Mouse (Mus musculus): ENCODE results near the gene Atp2b2. TPM values are rescaled to one million over a fixed set of nuclear protein-coding genes. Genes with fewer than 3 reads are reported as not detected.

Atp2b2 gene
- polyA plus RNA-seq, 1 experiment = not detected

DNA sequence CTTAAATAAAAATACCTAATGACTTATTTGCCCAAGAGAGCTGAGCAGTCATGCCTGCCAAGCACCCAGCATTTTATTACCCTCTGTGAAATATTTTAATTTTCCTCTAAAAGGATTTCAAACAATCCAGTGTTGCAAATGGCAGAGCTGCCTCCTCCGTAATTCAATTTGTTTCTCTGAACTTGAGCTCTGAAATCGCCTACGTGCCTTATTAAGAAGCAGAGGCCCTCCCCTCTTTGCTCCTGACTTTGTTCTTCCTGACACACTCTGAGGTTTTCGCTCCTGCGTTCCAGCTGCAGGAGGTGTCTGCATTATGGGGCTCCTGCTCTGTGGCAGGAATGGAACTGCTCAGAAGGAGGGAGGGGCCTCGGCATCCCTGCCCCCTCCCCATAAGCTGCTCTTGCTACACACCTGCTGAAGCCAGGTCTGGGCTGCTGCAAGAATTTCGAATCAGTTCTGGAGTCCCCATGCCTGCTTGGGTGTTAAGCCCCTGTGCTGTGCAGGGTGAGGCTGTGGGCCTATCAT, 264.1 kb downstream of the Atp2b2 start:
- no peak for TF ChIP-seq GATA1 (IDR thresholded peaks at IDR 0.05; ENCODE audit: low read length)

DNA sequence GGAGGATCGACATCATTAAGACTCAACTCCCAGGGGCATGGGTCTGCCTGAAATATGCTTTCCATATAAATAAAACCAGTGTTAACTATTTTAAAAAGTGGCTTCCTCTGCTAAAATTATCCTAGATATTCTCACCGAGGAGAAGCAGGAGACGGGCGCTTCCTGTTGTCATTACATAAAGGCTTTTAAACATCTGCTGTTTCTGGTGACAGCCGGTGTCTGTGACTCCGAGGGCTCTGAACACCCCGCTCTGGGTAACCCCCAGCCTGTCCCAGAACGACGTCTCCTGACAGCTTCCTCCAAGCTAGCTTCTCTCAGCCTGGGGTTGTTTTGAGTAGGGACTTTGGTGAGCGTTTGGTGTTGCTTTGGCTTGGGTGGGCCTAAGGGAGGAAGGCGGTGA, 273.6 kb downstream of the Atp2b2 start:
- TF ChIP-seq GATA1 (IDR thresholded peaks at IDR 0.05; ENCODE audit: low read length) = no peak

DNA sequence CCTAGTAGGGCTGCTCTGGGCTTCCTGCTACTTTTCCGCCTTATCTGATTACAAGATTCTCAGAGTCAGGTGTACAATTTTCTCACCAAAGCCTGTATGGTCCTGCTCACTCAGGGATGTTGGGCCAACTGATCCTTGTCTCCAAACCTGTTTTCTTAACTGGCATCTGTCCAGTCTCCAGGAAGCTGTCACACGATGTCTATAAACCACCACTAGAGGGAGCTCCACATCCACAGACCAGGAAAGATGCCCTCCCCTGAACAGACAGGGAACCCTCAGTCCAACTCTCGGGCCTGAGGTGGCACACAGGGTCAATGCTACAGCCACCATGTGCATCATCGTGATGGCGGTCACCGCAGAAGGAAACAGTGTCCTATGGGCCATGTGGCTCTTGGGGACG, 280.8 kb downstream of the Atp2b2 start:
- TF ChIP-seq GATA1 (IDR thresholded peaks at IDR 0.05; ENCODE audit: low read length) = no peak

DNA sequence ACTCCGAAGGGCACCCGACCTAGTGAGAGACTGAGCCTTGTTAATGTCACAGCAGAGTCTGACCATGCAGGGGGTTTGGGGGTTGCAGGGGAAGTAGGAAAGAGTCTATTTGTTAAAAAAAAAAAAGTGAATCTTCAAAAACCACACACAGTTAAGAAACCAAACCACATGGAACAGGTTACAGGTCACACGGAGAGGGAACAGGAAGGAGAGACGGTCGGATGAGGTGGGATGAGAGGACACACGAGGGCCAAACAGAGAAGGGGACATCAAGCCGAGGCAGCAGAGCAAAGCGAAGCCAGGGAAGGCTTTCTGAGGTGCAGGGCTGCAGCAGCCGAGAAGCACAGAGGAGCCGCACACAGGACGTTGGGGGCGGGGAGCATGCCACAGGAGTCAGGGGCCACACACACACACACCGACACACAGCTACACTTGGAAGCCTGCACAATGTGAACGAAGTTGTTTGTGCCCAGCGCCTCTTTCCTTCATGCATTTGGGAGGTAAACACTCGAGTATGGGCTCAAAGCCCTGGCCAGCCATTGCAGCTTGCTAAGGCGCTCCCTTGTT, 293.2 kb downstream of the Atp2b2 start:
- TF ChIP-seq GATA1 (IDR thresholded peaks at IDR 0.05; ENCODE audit: low read length) = no peak

DNA sequence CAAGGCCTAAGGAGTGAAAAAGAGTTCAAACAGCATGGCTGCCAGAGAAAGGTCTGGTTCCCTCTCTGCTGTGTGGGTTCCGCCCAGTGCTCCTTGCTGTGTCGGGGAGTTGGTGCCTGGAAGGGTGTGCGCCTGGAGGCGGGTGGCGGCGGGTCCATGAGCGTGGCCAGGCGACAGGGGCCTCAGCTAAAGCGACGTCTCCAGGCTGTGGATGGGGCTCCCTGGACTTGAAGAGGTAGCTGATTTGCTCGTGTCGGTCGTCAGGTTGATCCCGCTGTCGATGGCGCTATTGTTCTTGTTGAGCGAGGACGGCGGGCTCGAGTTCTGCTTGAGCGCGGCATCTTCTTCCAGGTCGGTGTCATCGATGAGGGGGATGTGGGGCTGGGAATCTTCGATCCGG, 294.1 kb downstream of the Atp2b2 start:
- TF ChIP-seq GATA1 (IDR thresholded peaks at IDR 0.05; ENCODE audit: low read length) = no peak

DNA sequence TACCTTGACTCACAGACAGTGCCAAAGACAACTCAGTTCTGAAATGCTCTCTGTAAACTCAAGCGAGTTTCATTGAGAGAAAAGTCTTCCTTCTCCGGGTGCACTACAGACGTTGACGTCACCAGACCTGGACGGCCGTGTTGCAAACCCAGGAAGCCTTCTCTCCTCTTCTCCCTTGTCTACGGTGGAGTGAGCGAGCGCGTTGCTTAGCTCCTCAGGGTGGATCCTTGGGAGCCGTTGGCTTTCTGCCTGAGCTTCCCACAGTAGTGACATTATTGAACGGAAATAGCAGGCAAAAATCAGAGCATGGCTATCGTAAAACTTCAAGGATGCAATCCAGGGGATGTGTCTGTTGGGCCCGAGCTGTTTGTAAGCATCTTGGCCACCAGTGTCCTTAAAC, 295.1 kb downstream of the Atp2b2 start:
- TF ChIP-seq GATA1 (IDR thresholded peaks at IDR 0.05; ENCODE audit: low read length) = no peak

DNA sequence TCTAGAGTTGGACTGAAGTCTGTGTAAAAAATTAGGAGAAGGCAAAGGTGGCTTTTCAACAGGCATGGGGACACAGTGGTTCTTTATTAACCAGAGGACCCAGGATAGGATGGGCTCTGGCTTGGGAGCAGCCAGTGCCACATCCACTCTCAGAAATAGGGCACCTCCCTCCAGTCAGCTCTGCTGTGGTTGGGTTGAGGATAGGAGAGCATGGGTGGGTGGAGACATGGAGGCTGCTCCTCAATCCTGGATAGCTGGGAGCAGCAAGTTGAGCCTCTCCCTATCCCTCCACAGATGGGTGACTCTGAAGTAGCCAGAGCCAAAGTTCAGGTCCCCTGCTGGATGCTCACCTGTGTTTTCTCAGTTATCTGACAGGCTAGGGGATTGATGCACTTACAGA, 297.3 kb downstream of the Atp2b2 start:
- TF ChIP-seq GATA1 (IDR thresholded peaks at IDR 0.05; ENCODE audit: low read length) = no peak

DNA sequence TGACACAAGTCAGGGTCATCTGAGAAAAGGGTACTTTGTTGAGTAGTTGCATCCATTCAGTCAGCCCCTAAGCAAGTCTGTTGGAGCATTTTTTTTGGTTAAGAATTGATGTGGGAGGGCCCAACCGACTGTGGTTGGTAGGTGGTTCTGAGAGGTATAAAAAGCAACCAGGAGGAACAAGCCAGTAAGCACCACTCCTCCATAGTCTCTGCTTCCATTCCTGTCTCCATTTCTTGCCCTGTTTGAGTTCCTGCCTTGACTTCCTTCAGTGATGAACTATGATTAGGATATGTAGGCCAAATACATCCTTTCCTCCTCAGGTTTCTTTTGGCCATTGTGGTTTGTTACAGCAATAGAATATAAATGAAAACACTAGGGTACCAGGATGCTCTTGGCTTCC, 299.3 kb downstream of the Atp2b2 start:
- TF ChIP-seq GATA1 (IDR thresholded peaks at IDR 0.05; ENCODE audit: low read length) = no peak

DNA sequence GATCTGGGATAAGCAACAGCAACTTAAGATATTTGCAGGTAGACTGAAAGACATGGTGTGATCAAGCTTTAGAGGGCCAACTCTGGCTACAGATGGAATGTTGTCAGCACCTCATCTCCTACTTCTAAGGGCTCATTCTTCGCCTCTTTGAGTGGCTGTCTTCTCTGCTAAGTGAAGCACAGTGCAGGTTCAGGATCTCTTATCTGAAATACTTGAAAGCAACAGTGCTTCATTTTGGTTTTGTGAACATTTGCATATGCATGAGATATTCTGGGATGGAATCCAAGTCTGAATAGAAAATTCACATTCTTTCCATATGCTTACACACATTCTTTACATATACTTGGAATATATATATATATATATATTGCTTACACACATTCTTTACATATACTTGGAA, 300.1 kb downstream of the Atp2b2 start:
- no peak for TF ChIP-seq GATA1 (IDR thresholded peaks at IDR 0.05; ENCODE audit: low read length)

DNA sequence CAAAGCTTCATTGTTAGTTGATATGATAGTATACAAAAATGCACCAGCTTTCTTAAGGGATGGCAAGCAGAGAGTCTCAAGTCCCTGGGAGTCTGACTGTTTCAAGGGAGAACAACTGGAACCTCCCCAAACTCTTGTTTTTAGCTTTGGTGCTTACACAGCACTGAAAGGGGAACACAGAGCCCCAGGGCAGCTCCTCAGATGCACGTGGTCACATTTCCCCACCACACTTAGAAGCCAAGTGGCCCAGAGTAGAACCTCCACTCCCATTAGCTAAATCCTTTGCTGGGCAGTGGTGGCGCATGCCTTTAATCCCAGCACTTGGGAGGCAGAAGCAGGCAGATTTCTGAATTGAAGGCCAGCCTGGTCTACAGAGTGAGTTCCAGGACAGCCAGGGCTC, 301.0 kb downstream of the Atp2b2 start:
- TF ChIP-seq GATA1 (IDR thresholded peaks at IDR 0.05; ENCODE audit: low read length) = no peak

DNA sequence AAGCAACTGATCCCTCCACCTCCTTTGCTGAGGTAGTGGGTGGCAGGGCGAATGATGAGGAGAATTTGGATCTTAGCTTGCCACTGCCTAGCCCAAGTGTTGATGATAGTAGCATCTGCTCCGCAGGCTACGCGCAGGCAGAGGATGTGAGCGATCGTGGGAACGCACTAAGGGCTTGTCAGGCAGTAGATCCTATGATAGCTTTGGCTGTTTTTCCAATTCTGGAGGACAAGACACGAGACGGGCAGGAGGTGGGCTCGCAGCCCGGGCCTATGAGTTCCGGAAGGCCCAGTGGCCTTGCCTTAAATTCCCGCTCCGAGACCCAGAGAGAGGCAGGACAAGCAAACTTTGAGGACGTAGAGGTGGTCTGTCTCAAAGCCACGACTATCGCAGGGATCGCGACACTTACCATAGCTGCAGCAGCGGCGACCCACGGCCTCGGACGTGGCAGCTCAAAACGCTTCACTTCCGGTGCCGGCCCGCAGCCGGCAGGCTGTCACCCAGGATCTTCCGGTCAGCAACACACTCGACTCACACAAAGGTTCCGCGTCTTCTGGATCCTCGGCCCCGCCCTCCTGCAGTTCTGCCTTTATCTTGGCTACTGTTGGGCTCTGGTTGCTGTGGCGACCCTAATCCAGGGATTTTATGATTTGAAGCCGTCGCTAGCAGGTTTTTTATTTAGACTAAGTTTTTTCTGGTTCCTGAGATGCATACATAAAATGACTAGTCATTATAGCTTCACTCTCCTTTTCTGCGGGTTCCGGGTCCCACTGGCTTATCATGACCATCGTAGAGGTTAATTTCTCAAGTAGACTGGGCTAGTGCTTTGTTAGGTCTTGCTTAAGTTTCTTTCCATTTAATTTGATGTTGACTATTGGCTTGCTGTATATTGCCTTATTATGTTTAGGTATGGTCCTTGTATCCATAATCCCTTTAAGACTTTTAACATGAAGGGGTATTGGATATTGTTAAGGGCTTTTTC, 301.9 kb downstream of the Atp2b2 start, which contains the start of gene Sec13:
Gene Sec13 (minus strand): TSS at position 508 of the 982 bp plus-strand sequence.
- TF ChIP-seq GATA1 (IDR thresholded peaks at IDR 0.05; ENCODE audit: low read length) = no peak

DNA sequence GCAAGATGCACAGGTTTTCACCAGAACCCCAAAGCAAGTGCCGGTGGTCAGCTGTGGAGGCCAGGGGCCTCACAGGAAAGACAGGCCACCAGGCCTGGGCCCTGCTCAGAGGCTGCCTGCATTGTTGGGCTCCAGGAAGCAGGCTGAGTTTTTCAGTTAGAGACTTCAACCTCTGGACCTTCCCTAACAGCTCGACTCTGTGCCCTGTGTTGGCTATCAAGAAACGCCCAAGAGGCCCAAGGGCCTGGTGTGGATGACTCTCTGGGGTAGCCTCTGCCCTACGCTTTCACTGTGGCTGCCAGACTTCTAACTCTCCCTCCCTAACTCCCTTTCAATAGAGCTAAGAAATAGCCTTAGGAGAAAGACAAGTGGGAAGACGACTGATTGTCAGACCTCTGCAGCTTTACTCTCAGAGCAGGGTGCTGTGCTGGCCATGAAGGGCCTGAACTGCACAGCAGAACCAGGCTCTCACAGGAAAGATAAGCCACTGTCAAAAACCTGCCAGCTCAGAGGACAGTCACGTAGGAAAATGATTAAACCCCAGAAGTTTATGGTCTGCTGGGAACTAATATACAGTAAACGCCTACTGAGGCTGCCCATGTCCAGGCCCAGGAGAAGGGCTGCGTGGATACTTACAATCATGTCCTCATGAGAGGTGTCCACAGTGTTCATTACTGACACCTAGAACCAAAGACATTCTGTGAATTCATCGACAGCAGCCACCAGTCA, 304.9 kb downstream of the Atp2b2 start:
- TF ChIP-seq GATA1 (IDR thresholded peaks at IDR 0.05; ENCODE audit: low read length) = no peak

DNA sequence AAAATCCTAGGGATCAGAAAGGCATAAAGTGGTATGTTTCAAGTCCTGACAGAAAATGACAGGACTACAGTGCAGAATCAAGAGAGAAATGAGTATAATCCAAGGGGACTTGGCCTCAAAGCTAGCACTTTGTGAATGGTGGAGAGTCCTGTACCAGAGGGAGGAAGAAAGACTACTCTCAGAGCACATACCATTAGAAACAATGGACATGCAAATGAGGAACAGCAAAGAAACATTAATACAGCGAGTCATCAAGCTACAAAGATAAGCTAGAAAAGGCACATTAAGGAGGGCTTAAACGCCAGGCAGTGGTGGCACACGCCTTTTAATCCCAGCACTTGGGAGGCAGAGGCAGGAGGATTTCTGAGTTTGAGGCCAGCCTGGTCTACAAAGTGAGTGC, 311.1 kb downstream of the Atp2b2 start:
- TF ChIP-seq GATA1 (IDR thresholded peaks at IDR 0.05; ENCODE audit: low read length) = no peak

DNA sequence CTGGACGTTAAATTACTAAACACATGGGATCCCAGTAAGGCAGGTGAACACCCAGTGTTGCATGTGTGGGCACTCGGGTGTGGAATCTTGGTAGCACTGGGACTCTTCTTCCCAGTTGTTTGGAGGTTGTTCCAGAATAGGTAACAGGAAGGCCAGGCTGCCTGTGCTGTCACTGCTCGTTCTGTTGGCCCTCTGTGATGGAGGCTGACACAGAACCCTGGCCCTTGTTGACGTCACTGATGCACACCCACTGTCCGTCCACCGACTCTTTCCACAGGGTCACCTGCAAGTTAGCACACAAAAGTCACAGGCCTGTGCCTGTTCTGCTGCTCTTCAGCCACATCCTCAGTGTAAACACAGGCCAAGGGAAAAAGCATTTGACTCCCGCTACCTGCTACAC, 314.2 kb downstream of the Atp2b2 start:
- no peak for TF ChIP-seq GATA1 (IDR thresholded peaks at IDR 0.05; ENCODE audit: low read length)

DNA sequence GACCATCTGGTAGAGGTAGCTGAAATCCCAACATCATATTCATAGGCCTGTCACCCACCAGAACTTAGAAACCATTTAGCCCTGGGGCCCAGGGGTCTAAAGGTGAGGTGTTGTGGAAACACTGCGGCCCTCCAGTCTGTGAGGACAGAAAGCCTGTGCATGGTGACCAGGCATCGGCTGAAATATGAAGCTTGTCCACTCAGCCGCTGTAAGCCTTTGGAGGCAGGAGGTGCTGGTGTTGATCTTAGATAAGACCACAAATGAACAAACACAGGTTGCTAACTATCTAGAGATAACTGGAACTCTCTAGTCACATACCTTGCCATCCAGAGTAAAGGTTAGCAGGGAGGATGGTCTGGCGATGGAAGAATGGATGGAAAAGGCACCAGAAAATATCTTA, 321.4 kb downstream of the Atp2b2 start:
- TF ChIP-seq GATA1 (IDR thresholded peaks at IDR 0.05; ENCODE audit: low read length) = no peak

DNA sequence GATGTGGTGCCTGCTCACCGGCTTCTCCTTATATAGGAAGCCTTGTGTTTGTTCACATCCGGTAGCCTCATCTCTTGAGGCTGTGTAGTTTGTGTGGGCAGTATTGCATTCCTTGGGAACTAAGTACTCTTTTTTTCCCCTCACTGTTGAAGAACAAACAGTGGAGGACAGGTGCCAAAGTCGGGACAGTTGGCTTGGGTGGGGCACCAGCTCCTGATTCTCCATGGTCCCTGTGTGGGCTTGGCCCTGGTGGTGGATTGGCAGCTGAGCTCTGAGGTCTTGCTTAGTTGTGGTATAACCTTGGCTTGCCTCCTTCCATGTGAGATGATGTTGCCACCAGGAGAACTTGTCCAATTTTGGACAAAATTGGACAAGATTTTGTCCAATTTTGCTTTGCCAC, 322.5 kb downstream of the Atp2b2 start, which contains the start of gene Ghrl:
Gene Ghrl (minus strand): TSS at position 3 of the 400 bp plus-strand sequence.
- TF ChIP-seq GATA1 (IDR thresholded peaks at IDR 0.05; ENCODE audit: low read length) = no peak
